Mouse (Mus musculus): ENCODE data around the gene Sostdc1.

- TF ChIP-seq POLR2A (IDR thresholded peaks at IDR 0.05; ENCODE audit: extremely low read depth, insufficient read depth, low read length) (no peak), CTCF (IDR thresholded peaks at IDR 0.05; ENCODE audit: low read depth, low read length) (no peak)
Observed at GRCm38 (mm10) chr12:36360693-36361092, 46.8 kb downstream of the Sostdc1 start.

Measured in liver, adult 2 months (tissue).